Mouse (Mus musculus): ENCODE results near the gene Rwdd2a. TPM values are rescaled to one million over a fixed set of nuclear protein-coding genes. Genes with fewer than 3 reads are reported as not detected.
"Not testable (repeated sequence)": the region's sequence is repeated elsewhere in the genome, so short reads cannot be mapped to it uniquely, and the experiment has no call there.

Rwdd2a gene
- polyA plus RNA-seq, 1 experiment from 2014 or later: 4.1 TPM

DNA sequence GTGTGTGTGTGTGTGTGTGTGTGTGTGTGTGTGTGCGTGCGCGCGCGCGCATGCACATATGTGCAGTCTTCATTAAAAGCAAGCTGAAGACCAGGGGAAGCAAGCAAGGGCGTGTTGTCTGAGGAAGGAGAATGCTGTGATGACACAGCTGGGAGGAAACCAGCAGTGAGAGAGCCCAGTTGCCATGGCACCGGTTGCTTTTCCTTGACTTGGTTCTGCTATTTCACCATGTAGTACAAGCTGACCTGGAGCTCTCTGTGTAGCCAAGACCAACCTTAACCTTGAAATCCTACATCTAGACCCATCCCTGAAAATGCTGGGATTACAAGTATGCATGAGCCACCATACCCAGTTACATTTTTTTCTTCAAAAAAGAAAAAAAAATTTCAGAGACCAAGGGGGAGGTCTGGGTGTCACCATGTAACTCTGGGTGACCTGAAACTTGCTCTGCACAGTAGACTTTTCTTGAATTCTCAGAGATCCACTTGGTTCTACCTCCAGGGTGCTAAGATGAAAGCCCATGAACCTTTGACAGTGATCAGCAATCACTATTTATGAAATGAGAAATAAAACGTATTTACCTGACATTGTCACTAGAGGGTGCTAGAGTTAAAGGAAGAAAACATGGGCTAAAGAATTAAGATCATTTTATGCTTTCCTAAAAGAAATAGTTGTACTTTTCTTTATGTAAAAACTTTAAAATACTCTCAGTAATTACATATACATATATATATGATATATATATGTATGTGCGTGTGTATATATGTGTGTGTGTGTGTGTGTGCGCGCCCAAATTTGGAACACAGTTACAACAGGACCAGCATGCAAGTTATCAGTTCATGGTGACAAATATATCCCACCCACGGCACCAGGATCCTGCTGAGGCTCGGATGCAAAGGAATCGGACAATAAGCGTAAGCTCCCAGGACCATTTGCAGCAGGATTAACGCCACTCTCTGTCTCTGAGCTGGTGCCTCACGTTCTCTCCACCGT, 21.2 kb downstream of the Rwdd2a start:
- Histone ChIP-seq H3K9ac (no peak overlapping the region), H3K27me3 (ENCODE audit: insufficient read depth, low read length) (no peaks in the 10 kb centered on the region), H3K4me3 (ENCODE audit: low read depth, low read length) (no peak overlapping the region), H3K4me1 (ENCODE audit: insufficient read depth) (no peaks in the 10 kb centered on the region), H3K36me3 (ENCODE audit: insufficient read depth) (0 out of 2 replicates have a peak, but pooled peaks cover 4% of the 10 kb centered on the region), H3K4me2 (no peak overlapping the region), H3K9me3 (ENCODE audit: low read depth, low read length) (no peaks in the 10 kb centered on the region), H3K27ac (ENCODE audit: low read depth) (no peak overlapping the region)
- 68% methylated on average over 19 of the region's 19 CpGs for WGBS
- TF ChIP-seq CTCF (IDR thresholded peaks at IDR 0.05; ENCODE audit: low read depth): peak; percentile 70
- DNase-seq (peak; percentile 81), ATAC-seq (ENCODE audit: insufficient read depth) (no peak; the same call in 1 of the 2 replicates)

DNA sequence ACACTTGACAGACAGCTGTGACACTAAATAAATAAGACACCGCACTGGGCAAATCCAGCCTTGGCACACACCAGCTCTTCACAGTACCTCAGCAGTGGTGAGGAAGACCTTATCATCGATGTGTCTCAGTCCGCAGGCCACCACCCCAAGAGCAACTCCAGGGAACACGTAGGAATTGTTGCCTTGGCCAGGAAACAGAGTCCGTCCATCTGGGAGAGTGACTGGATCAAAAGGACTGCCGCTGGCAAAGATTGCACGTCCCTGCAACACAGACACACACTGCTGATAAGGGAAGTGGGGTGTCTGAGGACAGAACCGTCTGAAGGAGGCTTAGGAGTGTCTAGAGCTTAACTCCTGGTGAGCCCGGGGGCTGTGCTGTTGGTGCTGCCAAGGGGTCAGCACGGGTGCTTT, 22.6 kb downstream of the Rwdd2a start:
- not testable (repeated sequence) for H3K4me2 ChIP-seq; H3K4me3 ChIP-seq (ENCODE audit: low read depth, low read length); H3K27ac ChIP-seq (ENCODE audit: low read depth); H3K9ac ChIP-seq; H3K9me3 ChIP-seq (ENCODE audit: low read depth, low read length); H3K27me3 ChIP-seq (ENCODE audit: insufficient read depth, low read length); H3K4me1 ChIP-seq (ENCODE audit: insufficient read depth); H3K36me3 ChIP-seq (ENCODE audit: insufficient read depth)
- ATAC-seq (ENCODE audit: insufficient read depth) (peak; percentile 83), DNase-seq (peak; percentile 47)
- WGBS: 17% methylated on average over 10 of the region's 10 CpGs

DNA sequence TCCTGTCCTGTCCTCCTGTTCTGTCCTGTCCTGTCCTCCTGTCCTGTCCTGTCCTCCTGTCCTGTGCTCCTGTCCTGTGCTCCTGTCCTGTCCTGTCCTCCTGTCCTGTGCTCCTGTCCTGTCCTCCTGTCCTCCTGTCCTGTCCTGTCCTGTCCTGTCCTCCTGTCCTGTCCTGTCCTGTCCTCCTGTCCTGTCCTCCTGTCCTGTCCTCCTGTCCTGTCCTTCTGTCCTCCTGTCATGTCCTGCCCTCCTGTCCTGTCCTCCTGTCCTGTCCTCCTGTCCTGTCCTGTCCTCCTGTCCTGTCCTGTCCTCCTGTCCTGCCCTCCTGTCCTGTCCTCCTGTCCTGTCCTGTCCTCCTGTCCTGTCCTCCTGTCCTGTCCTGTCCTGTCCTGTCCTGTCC, 25.2 kb downstream of the Rwdd2a start:
- not testable (repeated sequence) for H3K27me3 ChIP-seq (ENCODE audit: insufficient read depth, low read length); H3K9ac ChIP-seq; DNase-seq; H3K4me1 ChIP-seq (ENCODE audit: insufficient read depth); H3K27ac ChIP-seq (ENCODE audit: low read depth); H3K9me3 ChIP-seq (ENCODE audit: low read depth, low read length); H3K4me3 ChIP-seq (ENCODE audit: low read depth, low read length); H3K36me3 ChIP-seq (ENCODE audit: insufficient read depth); ATAC-seq (ENCODE audit: insufficient read depth); H3K4me2 ChIP-seq

DNA sequence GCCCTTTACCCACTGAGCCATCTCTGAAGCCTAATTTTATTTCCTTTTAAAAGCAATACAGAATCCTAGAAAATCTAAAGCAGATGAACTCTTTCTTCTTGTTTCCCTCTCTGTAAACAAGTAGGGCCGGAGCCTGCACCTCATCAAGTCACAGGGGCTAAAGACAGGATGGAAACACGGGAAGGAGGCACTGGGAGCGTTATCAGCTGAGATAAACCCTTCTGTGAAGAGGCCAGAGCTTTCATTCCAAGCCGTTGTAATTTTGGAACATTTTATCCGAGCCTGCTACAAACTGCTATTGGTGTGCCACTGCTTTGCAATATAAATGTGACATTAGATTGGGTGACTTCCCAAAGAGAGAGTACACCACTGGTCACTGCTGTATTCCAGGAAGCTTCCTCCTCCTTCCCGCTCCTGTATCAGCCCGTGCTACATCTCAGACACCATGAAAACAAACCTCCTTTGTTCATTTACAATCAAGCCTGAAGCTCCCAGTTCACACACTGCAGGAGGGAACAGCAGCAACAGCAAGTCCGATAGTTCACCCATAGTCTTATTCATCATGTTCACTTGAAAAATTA, 28.0 kb downstream of the Rwdd2a start:
- peak overlapping the region; percentile 48; the same call in 1 of the 2 replicates for H3K27ac ChIP-seq (ENCODE audit: low read depth)
- H3K27me3 ChIP-seq (ENCODE audit: insufficient read depth, low read length): no peaks in the 10 kb centered on the region
- H3K9ac ChIP-seq: no peak overlapping the region
- no peak overlapping the region for H3K4me2 ChIP-seq
- no peaks in the 10 kb centered on the region for H3K36me3 ChIP-seq (ENCODE audit: insufficient read depth)
- no peak for TF ChIP-seq CTCF (IDR thresholded peaks at IDR 0.05; ENCODE audit: low read depth)
- H3K4me1 ChIP-seq (ENCODE audit: insufficient read depth): peaks cover 10% of the 10 kb centered on the region; the same call in 1 of the 2 replicates
- peak; percentile 76; the same call in 1 of the 2 replicates for ATAC-seq (ENCODE audit: insufficient read depth)
- H3K9me3 ChIP-seq (ENCODE audit: low read depth, low read length): no peaks in the 10 kb centered on the region
- H3K4me3 ChIP-seq (ENCODE audit: low read depth, low read length): no peak overlapping the region
- peak; percentile 73 for DNase-seq
- WGBS: 25% methylated on average over 8 of the region's 8 CpGs

DNA sequence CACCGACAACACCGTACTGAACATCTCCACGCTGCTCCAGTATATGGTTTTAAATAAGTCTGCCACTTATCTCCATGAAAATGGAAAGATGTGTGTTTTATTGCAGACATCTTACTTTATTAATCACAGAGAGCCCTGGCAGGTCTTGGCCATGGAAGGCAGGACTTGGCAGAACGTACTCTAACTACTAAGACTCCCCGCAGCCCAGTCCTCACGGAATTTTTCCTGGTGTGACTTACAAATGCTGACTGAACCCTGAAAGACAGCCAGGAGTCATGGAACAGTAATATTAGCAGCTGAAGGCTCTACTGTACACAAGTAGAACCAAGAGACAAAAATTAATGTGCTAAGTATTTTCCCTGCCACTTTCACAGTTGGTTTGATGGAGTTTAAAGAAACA, 34.0 kb downstream of the Rwdd2a start:
- H3K4me3 ChIP-seq (ENCODE audit: low read depth, low read length): no peak overlapping the region
- no peak overlapping the region for H3K4me2 ChIP-seq
- peak; percentile 92 for ATAC-seq (ENCODE audit: insufficient read depth)
- 42% methylated on average over 6 of the region's 6 CpGs for WGBS
- peak overlapping the region; percentile 74; the same call in 1 of the 2 replicates for H3K27ac ChIP-seq (ENCODE audit: low read depth)
- peaks cover 11% of the 10 kb centered on the region for H3K4me1 ChIP-seq (ENCODE audit: insufficient read depth)
- H3K9me3 ChIP-seq (ENCODE audit: low read depth, low read length): no peaks in the 10 kb centered on the region
- H3K9ac ChIP-seq: no peak overlapping the region
- no peak for TF ChIP-seq CTCF (IDR thresholded peaks at IDR 0.05; ENCODE audit: low read depth)
- H3K36me3 ChIP-seq (ENCODE audit: insufficient read depth): no peaks in the 10 kb centered on the region
- peak; percentile 95 for DNase-seq
- no peaks in the 10 kb centered on the region for H3K27me3 ChIP-seq (ENCODE audit: insufficient read depth, low read length)

DNA sequence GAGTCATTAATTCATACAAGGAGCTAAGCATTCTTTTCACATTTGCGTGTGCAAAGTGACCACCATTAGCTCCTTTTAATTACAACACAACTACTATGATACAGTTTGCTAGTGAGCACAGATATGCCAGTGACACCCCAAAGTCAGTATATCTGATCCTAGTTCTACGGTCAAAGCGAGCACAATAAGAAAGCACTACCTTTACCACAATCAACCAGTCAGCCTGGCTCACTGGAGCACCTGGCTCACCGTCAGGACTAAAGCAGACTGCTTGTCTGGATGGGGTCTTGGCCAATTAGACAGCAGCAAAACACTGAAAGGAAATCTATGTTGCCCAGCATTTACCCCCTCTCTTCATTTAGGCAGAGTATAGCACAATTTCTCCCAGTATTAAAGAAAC, 40.3 kb downstream of the Rwdd2a start:
- TF ChIP-seq CTCF (IDR thresholded peaks at IDR 0.05; ENCODE audit: low read depth): no peak
- Histone ChIP-seq H3K4me2 (no peak overlapping the region), H3K4me1 (ENCODE audit: insufficient read depth) (no peaks in the 10 kb centered on the region), H3K9ac (no peak overlapping the region), H3K36me3 (ENCODE audit: insufficient read depth) (peaks cover 7% of the 10 kb centered on the region; the same call in 1 of the 2 replicates), H3K27me3 (ENCODE audit: insufficient read depth, low read length) (no peaks in the 10 kb centered on the region), H3K27ac (ENCODE audit: low read depth) (no peak overlapping the region), H3K9me3 (ENCODE audit: low read depth, low read length) (no peaks in the 10 kb centered on the region), H3K4me3 (ENCODE audit: low read depth, low read length) (no peak overlapping the region)
- ATAC-seq (ENCODE audit: insufficient read depth) (no peak), DNase-seq (no peak)
- WGBS: 90% methylated on average over 4 of the region's 4 CpGs

DNA sequence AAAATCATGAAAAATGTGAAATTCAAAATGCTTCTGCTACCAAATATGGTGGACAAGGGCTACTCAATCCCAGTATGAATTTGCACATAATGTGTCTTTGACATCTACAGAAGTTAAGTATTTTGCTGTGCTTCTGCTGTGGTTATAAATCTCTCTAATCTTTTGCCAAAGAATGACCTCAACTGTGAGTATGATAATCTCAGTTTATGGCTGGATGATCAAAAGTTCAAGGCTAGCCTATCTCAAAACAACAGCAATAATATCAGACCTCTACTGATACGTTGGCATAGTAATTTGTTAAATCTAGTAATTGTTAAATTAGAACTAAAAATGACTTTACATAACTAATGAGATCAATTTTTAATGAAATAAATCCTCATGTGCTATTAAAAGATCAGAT, 44.0 kb downstream of the Rwdd2a start:
- 73% methylated on average over 1 of the region's 1 CpGs for WGBS
- Histone ChIP-seq H3K4me2 (no peak overlapping the region), H3K4me3 (ENCODE audit: low read depth, low read length) (no peak overlapping the region), H3K9ac (no peak overlapping the region), H3K27ac (ENCODE audit: low read depth) (no peak overlapping the region), H3K9me3 (ENCODE audit: low read depth, low read length) (no peaks in the 10 kb centered on the region), H3K36me3 (ENCODE audit: insufficient read depth) (peaks cover 7% of the 10 kb centered on the region; the same call in 1 of the 2 replicates), H3K4me1 (ENCODE audit: insufficient read depth) (no peaks in the 10 kb centered on the region), H3K27me3 (ENCODE audit: insufficient read depth, low read length) (no peaks in the 10 kb centered on the region)
- no peak for DNase-seq
- no peak for ATAC-seq (ENCODE audit: insufficient read depth)
- no peak for TF ChIP-seq CTCF (IDR thresholded peaks at IDR 0.05; ENCODE audit: low read depth)

All from lung, embryonic 14.5 days (tissue).